Mouse (Mus musculus): ENCODE data around the gene Nrip1. TPM values are rescaled to one million over a fixed set of nuclear protein-coding genes. Genes with fewer than 3 reads are reported as not detected.
A peak's percentile ranks its signal among the peaks of the same experiment; 100 is the strongest.

The Nrip1 gene
- 33.7 and 55.8 TPM in 2 replicates for total RNA-seq (2014; rRNA removed)
- polyA plus RNA-seq (2015; fragmentation: Nextera tagmentation; extraction: Ambion mirVana) = 27.2 and 29.5 TPM in 2 replicates

DNA sequence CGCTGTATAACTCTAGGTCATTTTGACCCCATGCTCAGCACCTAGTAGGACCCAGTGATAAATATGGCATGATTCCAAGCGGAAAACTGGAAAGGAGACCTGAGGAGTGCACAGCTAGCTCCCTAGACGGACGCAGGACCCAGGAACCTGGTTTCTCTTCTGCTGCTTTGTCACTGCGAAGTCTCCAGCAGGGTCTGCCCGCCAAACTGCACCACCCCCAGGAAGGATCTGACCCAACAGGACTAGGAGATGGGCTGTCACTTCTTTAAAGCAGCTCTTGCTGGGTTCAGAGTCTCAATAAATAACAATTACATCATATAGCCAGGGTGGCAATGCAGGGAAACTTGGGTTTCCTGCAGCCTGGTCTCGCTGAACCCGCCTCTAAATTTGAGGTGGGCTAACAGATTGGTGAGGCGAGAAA is at the start of gene Nrip1:
TSS of gene Nrip1 (minus strand) at position 157 of the 421 bp plus-strand sequence.
- ATAC-seq (ENCODE audit: low FRiP score) (peak; percentile 56), DNase-seq (ENCODE audit: low spot score) (peak; percentile 70)
- Histone ChIP-seq H3K4me1 (ENCODE audit: insufficient read depth, low read length) (no peaks in the 10 kb centered on the region), H3K36me3 (ENCODE audit: insufficient read depth, low read length) (no peaks in the 10 kb centered on the region), H3K27ac (ENCODE audit: low read depth, low read length) (peak within 1 kb of the TSS; percentile 91), H3K27me3 (ENCODE audit: insufficient read depth, low read length) (no peaks in the 10 kb centered on the region), H3K9ac (replicated peaks; ENCODE audit: low read length, poor library complexity, severe bottlenecking) (peak within 1 kb of the TSS; percentile 87), H3K4me2 (ENCODE audit: low read depth, low read length, poor library complexity, severe bottlenecking) (peak within 1 kb of the TSS; percentile 53), H3K4me3 (ENCODE audit: low read depth, low read length) (peak within 1 kb of the TSS; percentile 89), H3K9me3 (ENCODE audit: low read length) (no peaks in the 10 kb centered on the region)
- peak; percentile 25; the same call in 1 of the 2 replicates for TF ChIP-seq CTCF (IDR thresholded peaks at IDR 0.05)
- under 1% methylated on average over 9 of the region's 9 CpGs for WGBS

DNA sequence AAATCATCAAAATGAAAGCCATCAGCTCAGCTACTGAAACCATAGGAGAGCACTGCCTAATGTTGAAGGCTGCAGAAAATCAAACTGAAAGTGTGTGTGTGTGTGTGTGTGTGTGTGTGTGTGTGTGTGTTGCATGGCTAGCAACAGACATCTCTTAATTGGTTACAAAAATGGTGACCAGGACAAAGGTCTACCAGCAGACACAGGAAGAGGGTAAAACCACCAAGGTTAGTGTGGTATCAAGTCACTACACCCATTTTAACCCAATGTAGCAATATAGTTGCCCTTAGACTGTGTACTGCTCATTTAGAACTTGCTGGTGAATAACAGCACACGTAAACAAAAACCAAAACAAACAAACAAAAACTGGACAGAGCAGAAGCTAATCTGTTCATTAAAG is 48.9 kb upstream of the Nrip1 start:
- Histone ChIP-seq H3K27me3 (ENCODE audit: insufficient read depth, low read length) (no peaks in the 10 kb centered on the region), H3K9me3 (ENCODE audit: low read length) (no peaks in the 10 kb centered on the region), H3K27ac (ENCODE audit: low read depth, low read length) (no peak overlapping the region), H3K4me2 (ENCODE audit: low read depth, low read length, poor library complexity, severe bottlenecking) (no peak overlapping the region), H3K36me3 (ENCODE audit: insufficient read depth, low read length) (no peaks in the 10 kb centered on the region), H3K9ac (replicated peaks; ENCODE audit: low read length, poor library complexity, severe bottlenecking) (no peak overlapping the region), H3K4me1 (ENCODE audit: insufficient read depth, low read length) (no peaks in the 10 kb centered on the region), H3K4me3 (ENCODE audit: low read depth, low read length) (no peak overlapping the region)
- ATAC-seq (ENCODE audit: low FRiP score) = no peak
- DNase-seq (ENCODE audit: low spot score) = no peak
- WGBS = 93% methylated on average over 1 of the region's 1 CpGs
- no peak for TF ChIP-seq CTCF (IDR thresholded peaks at IDR 0.05)

DNA sequence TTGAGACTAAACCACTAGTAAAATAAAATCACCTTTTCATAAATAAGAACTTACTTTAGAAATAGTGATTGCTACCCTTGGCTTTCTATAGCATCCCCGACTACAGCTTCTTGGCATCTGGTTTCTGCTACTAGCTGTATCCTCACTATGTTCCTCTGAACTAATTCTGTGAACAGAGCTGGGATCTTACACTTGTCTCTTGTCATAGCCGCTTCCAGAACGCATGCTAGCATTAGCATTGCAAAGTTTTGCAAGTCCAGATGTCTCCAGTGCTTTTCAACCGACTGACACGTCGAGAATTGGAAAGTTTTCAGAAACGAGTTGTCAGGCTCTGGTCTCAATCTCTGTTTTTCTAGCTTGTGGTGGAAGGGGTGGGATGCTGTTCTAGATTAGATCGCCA is 46.2 kb upstream of the Nrip1 start:
- DNase-seq (ENCODE audit: low spot score) = no peak
- TF ChIP-seq CTCF (IDR thresholded peaks at IDR 0.05) = no peak
- no peak for ATAC-seq (ENCODE audit: low FRiP score)
- no peaks in the 10 kb centered on the region for H3K27me3 ChIP-seq (ENCODE audit: insufficient read depth, low read length)
- no peaks in the 10 kb centered on the region for H3K9me3 ChIP-seq (ENCODE audit: low read length)
- WGBS = 77% methylated on average over 8 of the region's 8 CpGs
- no peak overlapping the region for H3K4me2 ChIP-seq (ENCODE audit: low read depth, low read length, poor library complexity, severe bottlenecking)
- no peak overlapping the region for H3K27ac ChIP-seq (ENCODE audit: low read depth, low read length)
- no peak overlapping the region for H3K9ac ChIP-seq (replicated peaks; ENCODE audit: low read length, poor library complexity, severe bottlenecking)
- H3K4me3 ChIP-seq (ENCODE audit: low read depth, low read length) = no peak overlapping the region
- no peaks in the 10 kb centered on the region for H3K36me3 ChIP-seq (ENCODE audit: insufficient read depth, low read length)
- no peaks in the 10 kb centered on the region for H3K4me1 ChIP-seq (ENCODE audit: insufficient read depth, low read length)

DNA sequence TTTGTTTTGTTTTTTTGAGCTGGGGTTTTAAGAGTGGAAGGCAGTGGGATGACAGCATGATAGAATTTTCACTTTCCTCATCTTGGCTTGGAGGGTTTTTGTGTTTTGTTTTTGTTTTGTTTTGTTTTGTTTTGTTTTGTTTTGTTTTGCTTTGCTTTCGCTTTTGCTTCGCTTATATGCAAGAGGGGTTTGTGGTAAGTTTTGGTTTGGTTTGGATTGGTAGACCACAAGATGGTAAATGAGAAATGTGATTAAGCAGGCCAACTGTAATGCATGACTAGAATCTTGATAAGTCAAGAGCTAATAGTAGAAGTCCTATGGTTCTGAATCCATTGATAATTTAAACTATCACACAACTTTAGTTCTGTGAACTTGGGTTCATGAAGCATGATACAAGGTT is 42.9 kb upstream of the Nrip1 start:
- no peak overlapping the region for H3K4me2 ChIP-seq (ENCODE audit: low read depth, low read length, poor library complexity, severe bottlenecking)
- no peak for TF ChIP-seq CTCF (IDR thresholded peaks at IDR 0.05)
- ATAC-seq (ENCODE audit: low FRiP score) (no peak), DNase-seq (ENCODE audit: low spot score) (no peak)
- no peaks in the 10 kb centered on the region for H3K36me3 ChIP-seq (ENCODE audit: insufficient read depth, low read length)
- H3K4me3 ChIP-seq (ENCODE audit: low read depth, low read length) = no peak overlapping the region
- H3K9me3 ChIP-seq (ENCODE audit: low read length) = no peaks in the 10 kb centered on the region
- H3K4me1 ChIP-seq (ENCODE audit: insufficient read depth, low read length) = no peaks in the 10 kb centered on the region
- WGBS = 91% methylated on average over 2 of the region's 2 CpGs
- no peaks in the 10 kb centered on the region for H3K27me3 ChIP-seq (ENCODE audit: insufficient read depth, low read length)
- no peak overlapping the region for H3K27ac ChIP-seq (ENCODE audit: low read depth, low read length)
- no peak overlapping the region for H3K9ac ChIP-seq (replicated peaks; ENCODE audit: low read length, poor library complexity, severe bottlenecking)

DNA sequence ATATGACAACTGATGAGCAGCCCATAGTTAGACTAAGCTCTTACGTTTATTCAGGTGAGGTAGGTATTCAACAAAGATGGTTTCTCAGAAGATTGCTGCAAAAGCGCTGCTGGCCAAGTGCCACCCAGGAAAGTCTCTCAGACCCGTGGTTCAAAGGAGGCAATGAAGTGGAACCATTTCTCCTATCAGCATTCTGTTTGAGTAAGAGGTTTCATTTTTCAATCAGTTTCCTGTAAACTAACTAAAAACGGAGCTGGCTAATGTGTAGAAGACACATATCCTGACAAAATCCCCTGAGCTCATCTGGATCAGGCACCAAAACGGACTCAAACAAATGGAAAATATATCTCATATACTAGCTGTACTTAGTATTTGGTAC is 42.4 kb upstream of the Nrip1 start:
- Histone ChIP-seq H3K9ac (replicated peaks; ENCODE audit: low read length, poor library complexity, severe bottlenecking) (no peak overlapping the region), H3K4me1 (ENCODE audit: insufficient read depth, low read length) (no peaks in the 10 kb centered on the region), H3K4me2 (ENCODE audit: low read depth, low read length, poor library complexity, severe bottlenecking) (no peak overlapping the region), H3K36me3 (ENCODE audit: insufficient read depth, low read length) (no peaks in the 10 kb centered on the region), H3K9me3 (ENCODE audit: low read length) (no peaks in the 10 kb centered on the region), H3K27me3 (ENCODE audit: insufficient read depth, low read length) (no peaks in the 10 kb centered on the region), H3K27ac (ENCODE audit: low read depth, low read length) (no peak overlapping the region), H3K4me3 (ENCODE audit: low read depth, low read length) (no peak overlapping the region)
- DNase-seq (ENCODE audit: low spot score) (no peak), ATAC-seq (ENCODE audit: low FRiP score) (no peak)
- no peak for TF ChIP-seq CTCF (IDR thresholded peaks at IDR 0.05)
- WGBS = 75% methylated on average over 5 of the region's 5 CpGs

DNA sequence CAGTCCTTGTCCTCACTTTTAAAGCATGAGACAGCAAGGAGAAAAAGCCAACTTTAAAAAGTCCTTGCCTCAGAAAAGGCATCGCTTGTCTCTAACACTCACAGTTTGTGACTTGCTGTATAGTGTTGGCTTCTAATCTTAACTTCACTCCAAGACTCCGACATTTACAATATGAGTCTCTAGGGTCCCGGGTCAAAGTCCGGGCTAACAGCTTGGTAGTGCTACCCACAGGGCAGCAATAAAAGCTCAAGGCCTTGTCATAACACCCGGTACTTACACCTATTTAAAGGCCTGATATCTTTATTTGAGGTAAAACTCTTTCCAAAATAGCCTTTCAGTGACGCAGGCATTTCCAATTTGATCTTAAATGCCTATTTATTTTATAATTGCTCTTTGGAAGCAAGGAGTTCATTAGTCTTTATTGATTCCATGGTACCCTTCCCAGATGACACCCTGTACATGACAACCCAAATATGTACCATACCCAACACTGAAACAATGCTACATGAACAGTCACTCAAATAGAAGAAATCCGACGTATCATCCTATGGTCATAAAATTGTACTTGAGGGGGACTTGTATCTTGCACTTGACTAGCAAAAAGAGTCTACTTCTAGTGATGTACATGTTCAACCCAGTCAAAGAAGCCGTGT is 41.9 kb upstream of the Nrip1 start:
- Histone ChIP-seq H3K9ac (replicated peaks; ENCODE audit: low read length, poor library complexity, severe bottlenecking) (no peak overlapping the region), H3K4me1 (ENCODE audit: insufficient read depth, low read length) (no peaks in the 10 kb centered on the region), H3K27ac (ENCODE audit: low read depth, low read length) (no peak overlapping the region), H3K27me3 (ENCODE audit: insufficient read depth, low read length) (no peaks in the 10 kb centered on the region), H3K4me2 (ENCODE audit: low read depth, low read length, poor library complexity, severe bottlenecking) (no peak overlapping the region), H3K9me3 (ENCODE audit: low read length) (no peaks in the 10 kb centered on the region), H3K36me3 (ENCODE audit: insufficient read depth, low read length) (no peaks in the 10 kb centered on the region), H3K4me3 (ENCODE audit: low read depth, low read length) (no peak overlapping the region)
- ATAC-seq (ENCODE audit: low FRiP score) (no peak), DNase-seq (ENCODE audit: low spot score) (no peak)
- 92% methylated on average over 9 of the region's 9 CpGs for WGBS
- TF ChIP-seq CTCF (IDR thresholded peaks at IDR 0.05) = no peak

Measured in midbrain, postnatal 0 days (tissue).